Mouse (Mus musculus): Measurements from ENCODE around the gene Thoc5. TPM values are rescaled to one million over a fixed set of nuclear protein-coding genes. Genes with fewer than 3 reads are reported as not detected.

Thoc5 gene
- polyA plus RNA-seq, 1 experiment from 2014 or later: 40.5 TPM

DNA sequence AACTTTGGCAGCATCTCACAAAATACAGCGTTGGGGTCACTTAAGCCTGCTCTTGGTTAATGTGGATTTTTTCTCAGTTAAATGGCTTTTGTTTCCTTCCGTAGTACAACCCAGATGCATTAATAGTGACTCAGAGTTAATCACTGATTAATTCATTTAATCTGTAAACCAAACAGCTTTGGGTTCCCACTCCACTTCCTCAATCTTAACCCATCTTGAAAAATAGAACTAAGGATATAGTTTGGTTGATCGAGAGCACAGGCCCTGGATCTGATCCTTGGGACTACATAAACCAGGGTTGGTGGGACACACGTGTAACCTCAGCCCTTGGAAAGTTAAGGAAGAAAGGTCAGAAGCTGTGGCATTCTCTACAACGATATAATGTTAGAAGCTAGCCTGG is 41.1 kb downstream of the Thoc5 start:
- Histone ChIP-seq H3K27me3 (replicated peaks; ENCODE audit: control insufficient read depth, insufficient read depth, low read length) (no peaks in the 10 kb centered on the region), H3K9ac (ENCODE audit: low read depth, low read length) (no peak overlapping the region), H3K4me1 (replicated peaks; ENCODE audit: control insufficient read depth, insufficient read depth, low read length) (no peaks in the 10 kb centered on the region), H3K27ac (ENCODE audit: low read depth, low read length) (no peak overlapping the region), H3K4me2 (no peak overlapping the region), H3K9me3 (ENCODE audit: control insufficient read depth, low read length) (no peaks in the 10 kb centered on the region), H3K36me3 (ENCODE audit: control insufficient read depth, insufficient read depth, low read length) (no peaks in the 10 kb centered on the region), H3K4me3 (ENCODE audit: low read depth, low read length) (no peak overlapping the region)
- DNase-seq (ENCODE audit: low spot score): no peak
- no peak for ATAC-seq (replicated peaks; ENCODE audit: low FRiP score)
- 79% methylated on average over 5 of the region's 5 CpGs for WGBS

DNA sequence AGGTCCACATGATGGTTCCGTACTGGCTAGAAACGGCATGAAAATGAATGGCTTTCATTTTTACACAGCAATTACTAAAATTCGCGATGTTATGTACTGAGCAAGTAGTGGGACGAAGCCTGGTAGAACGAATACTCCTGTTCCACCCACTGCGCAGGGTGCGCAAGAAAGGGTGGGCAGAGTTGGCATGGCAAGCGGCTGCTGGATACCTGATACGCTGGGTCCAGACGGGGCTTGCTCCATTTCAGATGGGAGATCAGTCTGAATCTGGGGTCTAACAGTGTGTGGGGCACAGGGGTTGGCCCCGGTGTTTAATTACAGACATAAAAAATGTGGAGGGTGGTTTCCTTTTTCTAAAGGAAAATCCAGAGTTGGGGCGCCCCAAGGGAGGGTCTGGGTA is 51.4 kb downstream of the Thoc5 start:
- H3K9me3 ChIP-seq (ENCODE audit: control insufficient read depth, low read length): no peaks in the 10 kb centered on the region
- peak overlapping the region; percentile 57 for H3K4me3 ChIP-seq (ENCODE audit: low read depth, low read length)
- H3K9ac ChIP-seq (ENCODE audit: low read depth, low read length): no peak overlapping the region
- no peak for ATAC-seq (replicated peaks; ENCODE audit: low FRiP score)
- peaks cover 68% of the 10 kb centered on the region for H3K27me3 ChIP-seq (replicated peaks; ENCODE audit: control insufficient read depth, insufficient read depth, low read length)
- peaks cover 14% of the 10 kb centered on the region for H3K4me1 ChIP-seq (replicated peaks; ENCODE audit: control insufficient read depth, insufficient read depth, low read length)
- no peak overlapping the region for H3K27ac ChIP-seq (ENCODE audit: low read depth, low read length)
- DNase-seq (ENCODE audit: low spot score): no peak
- H3K4me2 ChIP-seq: peak overlapping the region; percentile 85
- WGBS: 46% methylated on average over 13 of the region's 13 CpGs
- H3K36me3 ChIP-seq (ENCODE audit: control insufficient read depth, insufficient read depth, low read length): no peaks in the 10 kb centered on the region

DNA sequence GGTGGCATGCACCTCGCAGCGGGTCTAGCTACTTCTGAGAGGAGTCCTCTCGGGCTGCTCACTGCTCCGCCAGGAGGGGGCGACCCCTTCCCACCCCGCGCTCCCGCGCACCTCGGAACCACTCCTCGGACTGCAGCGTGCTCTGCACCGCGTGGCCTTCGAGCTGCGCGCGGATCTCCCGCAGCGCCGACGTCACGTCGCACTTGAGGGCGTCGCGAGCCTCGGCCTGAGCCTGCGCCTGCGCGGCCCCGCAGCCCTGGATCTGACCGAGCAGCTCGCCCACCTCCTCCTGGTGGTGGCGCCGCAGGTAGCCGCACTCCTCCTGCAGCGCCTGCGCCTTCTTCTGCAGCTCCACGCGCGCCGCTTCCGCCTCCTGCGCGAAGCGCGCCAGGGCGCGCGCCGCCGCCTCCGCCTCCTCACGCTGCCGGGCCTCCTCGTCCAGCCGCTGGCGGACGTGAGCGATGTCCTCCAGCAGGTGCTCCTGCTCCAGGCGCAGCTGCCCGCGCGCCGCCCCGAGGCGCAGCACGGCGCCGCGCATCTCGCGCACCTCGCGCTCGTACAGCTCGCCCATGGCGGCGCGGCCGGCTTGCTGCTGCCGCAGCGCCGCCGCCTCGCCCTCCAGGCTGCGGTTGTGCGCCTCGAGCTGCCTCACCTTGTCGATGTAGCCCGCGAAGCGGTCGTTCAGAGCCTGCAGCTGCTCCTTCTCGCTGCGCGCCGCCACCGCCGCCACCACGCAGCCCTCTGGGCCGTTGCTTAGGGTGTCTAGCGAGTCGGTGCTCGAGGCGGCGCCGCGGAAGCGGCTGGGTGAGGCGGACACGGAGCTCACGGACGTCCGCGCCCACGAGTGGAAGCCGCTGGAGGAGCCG is 52.1 kb downstream of the Thoc5 start:
- H3K36me3 ChIP-seq (ENCODE audit: control insufficient read depth, insufficient read depth, low read length): no peaks in the 10 kb centered on the region
- H3K4me2 ChIP-seq: peak overlapping the region; percentile 85
- H3K9ac ChIP-seq (ENCODE audit: low read depth, low read length): peak overlapping the region; percentile 45; the same call in 1 of the 2 replicates
- peaks cover 75% of the 10 kb centered on the region for H3K27me3 ChIP-seq (replicated peaks; ENCODE audit: control insufficient read depth, insufficient read depth, low read length)
- H3K4me3 ChIP-seq (ENCODE audit: low read depth, low read length): peak overlapping the region; percentile 57
- WGBS: under 1% methylated on average over 116 of the region's 120 CpGs
- no peaks in the 10 kb centered on the region for H3K9me3 ChIP-seq (ENCODE audit: control insufficient read depth, low read length)
- peak; percentile 64 for DNase-seq (ENCODE audit: low spot score)
- peak; percentile 70 for ATAC-seq (replicated peaks; ENCODE audit: low FRiP score)
- H3K27ac ChIP-seq (ENCODE audit: low read depth, low read length): no peak overlapping the region
- H3K4me1 ChIP-seq (replicated peaks; ENCODE audit: control insufficient read depth, insufficient read depth, low read length): peaks cover 14% of the 10 kb centered on the region

DNA sequence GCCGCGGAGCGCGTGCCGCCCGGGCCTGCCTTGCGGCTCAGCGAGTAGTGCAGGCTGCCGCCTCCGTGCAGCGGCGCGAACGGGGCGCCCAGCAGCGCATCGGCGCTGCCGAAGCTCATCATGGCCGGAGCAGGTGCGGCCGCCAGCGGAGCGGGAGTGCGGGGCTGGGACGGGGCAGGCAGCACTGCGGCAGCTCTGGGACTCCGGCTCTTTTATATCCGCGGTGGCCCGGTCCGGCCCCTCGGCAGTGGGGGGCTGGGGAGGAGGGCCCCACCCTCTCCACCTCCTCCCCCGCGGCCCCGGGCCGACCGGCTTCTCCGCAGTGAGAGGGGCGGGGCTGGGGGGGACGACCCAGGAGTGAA is 52.7 kb downstream of the Thoc5 start, which contains the start of gene Nefh:
TSS of gene Nefh (minus strand) at position 252 of the 362 bp plus-strand sequence.
- Histone ChIP-seq H3K4me3 (ENCODE audit: low read depth, low read length) (peak within 1 kb of the TSS; percentile 57), H3K9me3 (ENCODE audit: control insufficient read depth, low read length) (no peaks in the 10 kb centered on the region), H3K36me3 (ENCODE audit: control insufficient read depth, insufficient read depth, low read length) (no peaks in the 10 kb centered on the region), H3K9ac (ENCODE audit: low read depth, low read length) (peak within 1 kb of the TSS; percentile 45; the same call in 1 of the 2 replicates), H3K4me1 (replicated peaks; ENCODE audit: control insufficient read depth, insufficient read depth, low read length) (peaks cover 14% of the 10 kb centered on the region), H3K27me3 (replicated peaks; ENCODE audit: control insufficient read depth, insufficient read depth, low read length) (peaks cover 81% of the 10 kb centered on the region), H3K4me2 (peak within 1 kb of the TSS; percentile 85), H3K27ac (ENCODE audit: low read depth, low read length) (no peak within 1 kb of the TSS)
- DNase-seq (ENCODE audit: low spot score) (no peak), ATAC-seq (replicated peaks; ENCODE audit: low FRiP score) (no peak)
- WGBS: 1% methylated on average over 41 of the region's 41 CpGs

DNA sequence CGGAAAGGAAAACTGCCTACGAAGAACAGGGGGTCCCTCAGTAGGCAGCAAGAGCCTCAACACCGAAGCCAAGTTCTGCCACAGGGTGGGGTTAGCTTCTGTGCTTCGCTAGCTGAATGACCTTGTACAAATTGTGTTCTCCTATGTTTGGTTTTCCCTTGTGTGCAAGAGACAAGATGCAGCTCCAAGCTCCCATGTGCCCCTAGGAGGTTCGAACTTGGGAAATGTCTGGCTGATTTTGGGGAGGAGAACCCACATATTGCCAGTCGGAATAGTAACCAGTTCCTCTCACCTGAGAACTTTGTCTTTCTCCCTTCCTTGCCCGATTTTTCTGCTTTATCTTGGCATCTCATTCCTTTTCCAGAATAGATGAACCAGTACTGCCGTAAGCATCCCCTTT is 53.7 kb downstream of the Thoc5 start:
- Histone ChIP-seq H3K4me1 (replicated peaks; ENCODE audit: control insufficient read depth, insufficient read depth, low read length) (peaks cover 15% of the 10 kb centered on the region), H3K9ac (ENCODE audit: low read depth, low read length) (no peak overlapping the region), H3K9me3 (ENCODE audit: control insufficient read depth, low read length) (no peaks in the 10 kb centered on the region), H3K4me3 (ENCODE audit: low read depth, low read length) (no peak overlapping the region), H3K4me2 (no peak overlapping the region), H3K36me3 (ENCODE audit: control insufficient read depth, insufficient read depth, low read length) (no peaks in the 10 kb centered on the region), H3K27ac (ENCODE audit: low read depth, low read length) (no peak overlapping the region), H3K27me3 (replicated peaks; ENCODE audit: control insufficient read depth, insufficient read depth, low read length) (peaks cover 90% of the 10 kb centered on the region)
- no peak for ATAC-seq (replicated peaks; ENCODE audit: low FRiP score)
- 35% methylated on average over 8 of the region's 8 CpGs for WGBS
- no peak for DNase-seq (ENCODE audit: low spot score)

DNA sequence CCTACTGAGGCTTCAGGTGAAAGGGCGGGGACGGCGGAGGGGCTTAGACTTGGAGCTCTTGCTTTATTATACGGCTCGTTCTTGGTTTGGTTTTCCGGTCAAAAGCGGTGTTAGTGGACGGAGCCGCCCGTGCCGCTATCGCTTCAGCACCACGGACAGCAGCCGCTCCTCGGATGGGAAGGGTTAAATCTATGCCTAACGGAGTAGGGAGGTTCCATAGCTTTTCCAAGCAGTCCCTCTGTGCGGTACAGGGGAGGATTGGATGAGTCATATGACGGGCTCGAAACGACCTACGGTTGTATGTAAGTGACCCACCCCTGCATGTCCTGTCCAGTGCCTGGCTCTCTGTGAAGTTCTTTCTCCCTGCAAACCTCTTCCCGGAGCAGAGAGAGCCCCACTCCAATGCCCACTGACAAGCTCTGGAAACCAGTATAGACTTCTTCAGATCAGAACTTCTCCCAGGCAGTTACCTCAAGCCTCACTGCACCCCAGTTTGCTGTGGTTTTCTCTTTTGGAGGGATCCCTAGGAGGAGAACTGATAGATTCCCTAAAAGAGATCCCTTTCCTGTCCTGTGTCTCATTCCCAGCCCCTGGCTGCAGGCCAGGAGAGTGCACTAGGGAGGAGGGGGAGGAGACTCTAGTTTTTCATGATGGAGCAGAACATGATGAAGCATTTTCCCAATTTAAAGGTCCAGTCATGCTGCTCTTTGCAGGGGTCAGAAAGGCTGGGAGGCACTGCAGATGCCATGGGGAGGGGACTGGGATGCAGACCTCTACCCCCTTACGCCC is 54.3 kb downstream of the Thoc5 start:
- peaks cover 92% of the 10 kb centered on the region for H3K27me3 ChIP-seq (replicated peaks; ENCODE audit: control insufficient read depth, insufficient read depth, low read length)
- no peaks in the 10 kb centered on the region for H3K36me3 ChIP-seq (ENCODE audit: control insufficient read depth, insufficient read depth, low read length)
- no peak overlapping the region for H3K9ac ChIP-seq (ENCODE audit: low read depth, low read length)
- DNase-seq (ENCODE audit: low spot score) (peak; percentile 80), ATAC-seq (replicated peaks; ENCODE audit: low FRiP score) (no peak; the same call in 1 of the 2 replicates)
- no peak overlapping the region for H3K4me2 ChIP-seq
- no peak overlapping the region for H3K4me3 ChIP-seq (ENCODE audit: low read depth, low read length)
- H3K27ac ChIP-seq (ENCODE audit: low read depth, low read length): no peak overlapping the region
- H3K9me3 ChIP-seq (ENCODE audit: control insufficient read depth, low read length): no peaks in the 10 kb centered on the region
- WGBS: 6% methylated on average over 23 of the region's 23 CpGs
- H3K4me1 ChIP-seq (replicated peaks; ENCODE audit: control insufficient read depth, insufficient read depth, low read length): peaks cover 18% of the 10 kb centered on the region

DNA sequence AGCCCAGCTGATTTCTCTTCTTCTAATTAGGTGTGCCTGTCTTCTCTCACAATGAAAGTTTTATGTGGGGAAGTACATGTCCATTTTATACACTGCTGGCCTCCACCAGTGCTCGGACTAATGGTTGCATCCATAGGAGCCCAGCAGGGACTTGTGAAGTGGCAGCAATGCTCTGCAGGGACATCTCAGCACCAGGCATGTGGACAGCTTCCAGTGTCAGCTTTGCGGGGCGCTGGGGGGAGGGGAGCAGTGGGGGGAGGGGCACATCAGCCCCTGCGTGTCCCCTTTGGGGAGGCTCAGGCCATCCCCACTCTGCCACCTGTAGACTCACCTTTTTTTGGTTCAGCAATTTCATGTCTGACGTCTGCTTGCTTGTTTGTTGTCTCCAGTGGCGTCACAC is 58.3 kb downstream of the Thoc5 start:
- 0 out of 2 replicates have a peak, but pooled peaks cover 4% of the 10 kb centered on the region for H3K4me1 ChIP-seq (replicated peaks; ENCODE audit: control insufficient read depth, insufficient read depth, low read length)
- 6% methylated on average over 6 of the region's 6 CpGs for WGBS
- DNase-seq (ENCODE audit: low spot score) (no peak), ATAC-seq (replicated peaks; ENCODE audit: low FRiP score) (no peak)
- no peak overlapping the region for H3K4me3 ChIP-seq (ENCODE audit: low read depth, low read length)
- peaks cover 75% of the 10 kb centered on the region for H3K27me3 ChIP-seq (replicated peaks; ENCODE audit: control insufficient read depth, insufficient read depth, low read length)
- H3K36me3 ChIP-seq (ENCODE audit: control insufficient read depth, insufficient read depth, low read length): no peaks in the 10 kb centered on the region
- H3K9ac ChIP-seq (ENCODE audit: low read depth, low read length): no peak overlapping the region
- no peaks in the 10 kb centered on the region for H3K9me3 ChIP-seq (ENCODE audit: control insufficient read depth, low read length)
- H3K27ac ChIP-seq (ENCODE audit: low read depth, low read length): no peak overlapping the region
- no peak overlapping the region for H3K4me2 ChIP-seq

DNA sequence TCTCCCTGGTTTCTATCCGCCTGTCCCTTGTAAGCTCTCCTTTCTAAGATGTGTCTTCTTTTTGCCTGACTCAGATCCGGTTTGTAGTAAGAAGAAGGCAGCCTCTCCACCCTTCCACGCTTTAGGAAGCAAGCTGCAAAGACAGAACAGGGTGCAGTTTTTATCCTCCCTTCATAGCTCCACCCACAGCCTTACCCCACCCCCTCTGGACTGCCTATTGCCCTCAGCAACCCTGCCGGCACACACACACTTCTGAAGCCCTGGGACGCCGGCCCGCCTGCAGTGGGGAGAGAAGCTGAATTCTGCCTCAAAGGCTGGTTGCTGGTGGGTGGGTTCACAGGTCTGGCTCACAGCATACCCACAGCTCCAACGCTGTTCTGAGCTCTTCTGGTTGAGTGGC is 58.8 kb downstream of the Thoc5 start:
- Histone ChIP-seq H3K4me2 (no peak overlapping the region), H3K4me3 (ENCODE audit: low read depth, low read length) (no peak overlapping the region), H3K9ac (ENCODE audit: low read depth, low read length) (no peak overlapping the region), H3K27ac (ENCODE audit: low read depth, low read length) (no peak overlapping the region), H3K36me3 (ENCODE audit: control insufficient read depth, insufficient read depth, low read length) (no peaks in the 10 kb centered on the region), H3K9me3 (ENCODE audit: control insufficient read depth, low read length) (no peaks in the 10 kb centered on the region), H3K4me1 (replicated peaks; ENCODE audit: control insufficient read depth, insufficient read depth, low read length) (0 out of 2 replicates have a peak, but pooled peaks cover 4% of the 10 kb centered on the region), H3K27me3 (replicated peaks; ENCODE audit: control insufficient read depth, insufficient read depth, low read length) (peaks cover 69% of the 10 kb centered on the region)
- WGBS: 4% methylated on average over 8 of the region's 8 CpGs
- ATAC-seq (replicated peaks; ENCODE audit: low FRiP score) (no peak), DNase-seq (ENCODE audit: low spot score) (no peak)

Data from liver, embryonic 11.5 days (tissue).